Mouse (Mus musculus) CD8-positive naive resting alpha-beta T cell, adult 2 months (primary cell): ENCODE measurements around the gene Uxs1.

Source experiments
- DNase-seq, 2 experiments: peaks; one replicate each; pipeline ENCODE4 v3.0.0; 2022; ENCODE audit warnings: low read depth in 2 of 2, low spot score in 2 of 2

The Uxs1 gene

GRCm38 (mm10) chr1:43803906-43804474 is 23.6 kb downstream of the Uxs1 start:
- DNase-seq = no peak

- DNase-seq = no peak
Measured at GRCm38 (mm10) chr1:43798048-43798447, 29.6 kb downstream of the Uxs1 start.

- DNase-seq = no peak
Measured at GRCm38 (mm10) chr1:43789765-43790164, 37.8 kb downstream of the Uxs1 start.

- DNase-seq = no peak
Measured at GRCm38 (mm10) chr1:43786711-43787110, 40.9 kb downstream of the Uxs1 start.

GRCm38 (mm10) chr1:43785316-43785715 is 42.3 kb downstream of the Uxs1 start:
- DNase-seq = no peak

GRCm38 (mm10) chr1:43783186-43783585 is 44.4 kb downstream of the Uxs1 start:
- no peak for DNase-seq

GRCm38 (mm10) chr1:43782680-43783079 is 44.9 kb downstream of the Uxs1 start:
- DNase-seq = no peak

GRCm38 (mm10) chr1:43781672-43782071 is 45.9 kb downstream of the Uxs1 start:
- DNase-seq = no peak

GRCm38 (mm10) chr1:43781195-43781594 is 46.4 kb downstream of the Uxs1 start:
- DNase-seq = no peak

GRCm38 (mm10) chr1:43776106-43776505 is 51.5 kb downstream of the Uxs1 start:
- DNase-seq = no peak

- DNase-seq = no peak
Measured at GRCm38 (mm10) chr1:43774126-43774525, 53.5 kb downstream of the Uxs1 start.

- DNase-seq = no peak
Measured at GRCm38 (mm10) chr1:43772694-43773093, 54.9 kb downstream of the Uxs1 start.

- no peak for DNase-seq
Measured at GRCm38 (mm10) chr1:43770032-43770431, 57.6 kb downstream of the Uxs1 start.

GRCm38 (mm10) chr1:43769348-43769747 is 58.3 kb downstream of the Uxs1 start:
- DNase-seq = no peak

GRCm38 (mm10) chr1:43768385-43768990 is 59.1 kb downstream of the Uxs1 start:
- DNase-seq = peak; percentile 53 to 59

- no peak for DNase-seq
Measured at GRCm38 (mm10) chr1:43766328-43766727, 61.3 kb downstream of the Uxs1 start.

- no peak for DNase-seq
Measured at GRCm38 (mm10) chr1:43764481-43764880, 63.1 kb downstream of the Uxs1 start.

GRCm38 (mm10) chr1:43760085-43760484 is 67.5 kb downstream of the Uxs1 start:
- no peak for DNase-seq

GRCm38 (mm10) chr1:43754448-43755312 is 72.9 kb downstream of the Uxs1 start:
- no peak for DNase-seq

- no peak for DNase-seq
Measured at GRCm38 (mm10) chr1:43738519-43738894, 89.1 kb downstream of the Uxs1 start.

GRCm38 (mm10) chr1:43737812-43738518 is 89.6 kb downstream of the Uxs1 start:
- DNase-seq = peak in 1 of 2 experiments; percentile 5

GRCm38 (mm10) chr1:43732657-43733056 is 94.9 kb downstream of the Uxs1 start:
- DNase-seq = no peak
